Mouse (Mus musculus): ENCODE data around the gene Ankfn1.

Gene Ankfn1

GRCm38 (mm10) chr11:89574269-89574838 is 203.1 kb downstream of the Ankfn1 start:
- DNase-seq (ENCODE audit: low spot score) = no peak

- no peak for DNase-seq (ENCODE audit: low spot score)
Measured at GRCm38 (mm10) chr11:89569391-89570145, 207.9 kb downstream of the Ankfn1 start.

- DNase-seq (ENCODE audit: low spot score) = no peak
Measured at GRCm38 (mm10) chr11:89568246-89568645, 209.2 kb downstream of the Ankfn1 start.

GRCm38 (mm10) chr11:89551441-89551840 is 226.0 kb downstream of the Ankfn1 start:
- no peak for DNase-seq (ENCODE audit: low spot score)

GRCm38 (mm10) chr11:89550921-89551320 is 226.5 kb downstream of the Ankfn1 start:
- no peak for DNase-seq (ENCODE audit: low spot score)

GRCm38 (mm10) chr11:89548786-89549185 is 228.7 kb downstream of the Ankfn1 start:
- no peak for DNase-seq (ENCODE audit: low spot score)

- peak; percentile 41 for DNase-seq (ENCODE audit: low spot score)
Measured at GRCm38 (mm10) chr11:89546164-89546563, 231.3 kb downstream of the Ankfn1 start.

- DNase-seq (ENCODE audit: low spot score) = peak; percentile 7
Measured at GRCm38 (mm10) chr11:89544856-89545817, 232.3 kb downstream of the Ankfn1 start.

GRCm38 (mm10) chr11:89538376-89538775 is 239.1 kb downstream of the Ankfn1 start:
- no peak for DNase-seq (ENCODE audit: low spot score)

- no peak for DNase-seq (ENCODE audit: low spot score)
Measured at GRCm38 (mm10) chr11:89527800-89528430, 249.5 kb downstream of the Ankfn1 start.

GRCm38 (mm10) chr11:89515501-89515901 is 262.0 kb downstream of the Ankfn1 start:
- DNase-seq (ENCODE audit: low spot score) = peak; percentile 15

GRCm38 (mm10) chr11:89508675-89509324 is 268.7 kb downstream of the Ankfn1 start:
- no peak for DNase-seq (ENCODE audit: low spot score)

GRCm38 (mm10) chr11:89506595-89507245 is 270.7 kb downstream of the Ankfn1 start:
- no peak for DNase-seq (ENCODE audit: low spot score)

- DNase-seq (ENCODE audit: low spot score) = no peak
Measured at GRCm38 (mm10) chr11:89505046-89505445, 272.4 kb downstream of the Ankfn1 start.

- no peak for DNase-seq (ENCODE audit: low spot score)
Measured at GRCm38 (mm10) chr11:89501796-89502195, 275.7 kb downstream of the Ankfn1 start.

GRCm38 (mm10) chr11:89500961-89501360 is 276.5 kb downstream of the Ankfn1 start:
- DNase-seq (ENCODE audit: low spot score) = no peak

GRCm38 (mm10) chr11:89481084-89481483 is 296.4 kb downstream of the Ankfn1 start:
- no peak for DNase-seq (ENCODE audit: low spot score)

GRCm38 (mm10) chr11:89476927-89477326 is 300.5 kb downstream of the Ankfn1 start:
- DNase-seq (ENCODE audit: low spot score) = peak; percentile 72

- DNase-seq (ENCODE audit: low spot score) = peak; percentile 3
Measured at GRCm38 (mm10) chr11:89476047-89476446, 301.4 kb downstream of the Ankfn1 start.

- no peak for DNase-seq (ENCODE audit: low spot score)
Measured at GRCm38 (mm10) chr11:89472871-89473270, 304.6 kb downstream of the Ankfn1 start.

GRCm38 (mm10) chr11:89465381-89465780 is 312.1 kb downstream of the Ankfn1 start:
- no peak for DNase-seq (ENCODE audit: low spot score)

All from yolk sac, embryonic 10.5 days (tissue).